Mouse (Mus musculus) monocyte, adult 5-6 weeks (primary cell): ENCODE data around the gene Ewsr1. TPM values are rescaled to one million over a fixed set of nuclear protein-coding genes. Genes with fewer than 3 reads are reported as not detected.

ENCODE experiments used
- ATAC-seq: fragments of 153-309, 156-312 bp; replicated peaks from 2 replicates; pipeline ENCODE4 v1.8.0; 2017; ENCODE audit warnings: mild to moderate bottlenecking; ENCODE audit not compliant: low TSS enrichment, insufficient number of reproducible peaks, severe bottlenecking, poor library complexity, low FRiP score
- total RNA-seq: library from RNA; stranded (forward); fragments of 200-1000, 200-491, 200-594 nt; gene quantifications from 3 replicates; pipeline ENCODE4 v1.2.3, GENCODE M21; 2017

Gene Ewsr1
- total RNA-seq, result 492 to 570 TPM (median 517 TPM) in 3 replicates

- peak; percentile 81 for ATAC-seq
Observed at GRCm38 (mm10) chr11:5098736-5099542, at the start of gene Ewsr1, which contains the start of gene Rhbdd3. Gene Ewsr1 (minus strand): TSS chr11:5099266. Gene Rhbdd3 (plus strand): TSS chr11:5098926.

DNA sequence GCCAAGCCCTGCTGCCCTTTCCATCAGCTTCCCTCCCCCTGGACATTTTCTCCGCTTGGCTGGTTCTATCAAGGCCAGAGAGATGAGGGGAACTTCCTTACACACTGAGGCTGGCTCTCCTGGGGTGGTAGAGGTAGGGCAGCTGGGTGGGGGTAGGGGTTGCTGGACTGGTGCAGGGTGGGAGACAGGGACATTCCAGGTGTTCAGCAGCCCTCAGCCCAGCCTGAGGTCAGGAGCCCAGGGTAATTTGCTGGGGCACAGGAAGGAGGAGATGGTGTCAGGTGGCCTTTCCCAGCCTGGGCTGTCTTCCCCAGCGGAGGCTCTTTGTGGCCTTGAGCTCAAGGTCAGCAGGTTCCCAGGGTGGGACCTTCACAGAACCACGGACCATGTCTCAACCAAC is 46.5 kb upstream of the Ewsr1 start:
- no peak for ATAC-seq

GRCm38 (mm10) chr11:5141965-5142364 is 42.9 kb upstream of the Ewsr1 start:
- no peak; the same call in 1 of the 2 replicates for ATAC-seq

DNA sequence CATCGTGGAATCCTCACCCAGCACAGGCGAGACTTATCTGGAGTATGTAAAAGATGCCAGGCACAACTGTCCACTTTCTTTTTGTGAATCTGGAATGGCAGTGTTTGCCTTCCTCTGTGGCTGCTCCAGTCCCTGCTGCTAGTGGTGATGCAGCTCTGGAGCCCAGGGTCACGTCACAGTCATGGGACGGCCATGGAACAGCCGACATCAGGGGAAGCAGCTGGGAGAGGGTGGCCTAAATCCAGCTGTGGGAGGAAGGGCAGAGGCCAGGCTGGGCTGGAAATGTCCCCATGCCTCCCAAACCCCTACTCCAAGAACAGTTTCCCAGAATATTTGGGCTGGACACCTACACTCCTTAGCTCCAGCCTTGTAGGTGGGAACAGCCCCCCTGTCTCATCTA is 42.2 kb upstream of the Ewsr1 start:
- no peak for ATAC-seq

GRCm38 (mm10) chr11:5140619-5141018 is 41.6 kb upstream of the Ewsr1 start:
- no peak for ATAC-seq

DNA sequence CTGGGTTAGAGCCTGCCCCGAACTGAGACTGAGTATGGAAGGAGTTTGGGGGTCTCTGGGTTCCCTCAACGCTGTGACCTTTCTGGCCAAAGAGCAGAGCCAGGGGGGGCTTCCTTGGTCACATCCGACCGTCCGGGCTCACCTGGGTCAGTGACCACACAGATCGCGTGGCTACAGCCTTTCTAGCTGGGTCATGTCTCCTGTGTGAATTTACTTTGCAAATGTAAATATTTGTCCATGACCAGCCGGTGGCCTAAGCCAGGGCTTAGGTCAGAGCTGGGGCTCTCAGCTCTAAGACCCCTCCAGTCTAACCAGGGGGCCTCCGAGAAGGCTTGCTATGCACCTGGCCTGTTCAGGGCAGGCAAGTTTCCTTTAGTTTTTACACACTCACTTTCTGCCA is 40.3 kb upstream of the Ewsr1 start:
- no peak for ATAC-seq

GRCm38 (mm10) chr11:5138642-5139041 is 39.6 kb upstream of the Ewsr1 start:
- ATAC-seq, result no peak

GRCm38 (mm10) chr11:5135914-5136313 is 36.8 kb upstream of the Ewsr1 start:
- no peak for ATAC-seq

- no peak for ATAC-seq
Observed at GRCm38 (mm10) chr11:5132751-5133150, 33.7 kb upstream of the Ewsr1 start.

- ATAC-seq, result peak; percentile 15
Observed at GRCm38 (mm10) chr11:5130111-5130665, 31.1 kb upstream of the Ewsr1 start.

GRCm38 (mm10) chr11:5129035-5129480 is 30.0 kb upstream of the Ewsr1 start:
- ATAC-seq, result no peak

DNA sequence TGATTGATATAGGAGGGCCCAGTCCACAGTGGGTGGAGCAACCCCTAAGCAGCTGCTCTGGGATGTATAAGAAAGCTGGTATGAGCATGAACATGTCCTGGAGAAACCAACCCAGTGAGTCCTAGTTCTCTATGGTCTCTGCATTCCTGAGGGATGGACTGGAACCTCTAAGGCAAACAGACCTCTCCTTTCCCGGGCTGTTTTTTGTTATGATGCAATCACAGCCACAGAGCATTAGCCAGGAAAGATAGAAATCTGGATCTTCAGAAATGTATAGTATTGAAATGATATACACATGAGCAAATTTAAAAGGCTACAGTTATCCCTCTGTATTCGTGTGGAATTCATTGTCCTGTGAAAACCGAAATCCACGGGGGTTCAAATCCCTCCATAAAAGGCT is 26.6 kb upstream of the Ewsr1 start:
- no peak for ATAC-seq

DNA sequence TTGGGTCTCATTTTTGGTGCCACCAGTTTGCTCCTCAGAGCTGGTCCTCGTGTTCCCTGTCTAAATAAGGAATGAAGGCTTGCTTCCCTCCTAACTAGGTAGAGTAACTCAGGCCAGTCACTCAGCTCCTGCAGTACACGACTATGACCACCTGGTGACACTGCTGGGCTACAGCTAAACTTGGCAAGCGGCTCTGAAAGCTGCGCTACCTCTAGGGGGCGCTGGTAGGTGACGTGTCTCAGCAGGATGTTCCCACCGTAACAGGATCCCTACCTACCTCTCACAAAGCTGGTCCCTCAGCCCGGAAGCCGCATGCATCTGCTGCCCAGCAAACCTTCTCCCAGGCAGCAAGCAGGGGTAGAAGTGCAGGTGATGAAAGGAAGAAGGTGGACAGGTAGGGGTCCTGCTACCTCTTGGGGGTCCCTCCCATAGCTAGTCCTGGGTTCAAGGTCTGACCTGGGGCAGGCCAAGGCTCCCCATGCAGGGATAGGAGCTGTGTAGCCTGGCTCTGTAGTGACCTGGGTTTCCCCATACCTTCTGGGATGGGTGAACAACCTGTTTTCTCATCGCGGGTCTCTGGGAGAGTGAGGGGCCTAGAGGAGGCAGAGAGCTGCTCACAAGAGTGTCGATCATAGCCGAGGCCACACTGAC is 16.0 kb upstream of the Ewsr1 start:
- ATAC-seq, result peak; percentile 96

DNA sequence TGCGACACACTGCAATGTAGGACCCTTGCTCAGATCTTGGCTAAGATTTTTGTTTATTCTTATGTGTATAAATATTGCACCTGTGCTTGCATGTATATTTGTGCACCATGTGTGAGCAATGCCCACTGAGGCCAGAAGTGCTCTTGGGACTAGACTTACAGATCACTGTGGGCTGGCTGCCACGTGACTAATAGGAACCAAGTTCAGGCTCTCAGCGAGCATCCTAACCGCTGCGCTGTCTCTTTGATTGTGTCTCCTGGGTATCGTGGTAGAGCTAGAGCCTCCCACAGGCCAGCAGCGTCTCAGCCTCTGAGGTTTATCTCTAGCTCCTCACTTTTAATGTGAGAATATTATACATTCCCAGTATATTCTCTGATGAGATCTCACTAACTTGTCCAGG is 14.6 kb upstream of the Ewsr1 start:
- no peak for ATAC-seq

GRCm38 (mm10) chr11:5109441-5109840 is 10.4 kb upstream of the Ewsr1 start:
- ATAC-seq, result no peak

- no peak for ATAC-seq
Observed at GRCm38 (mm10) chr11:5103986-5104509, 5.0 kb upstream of the Ewsr1 start.

DNA sequence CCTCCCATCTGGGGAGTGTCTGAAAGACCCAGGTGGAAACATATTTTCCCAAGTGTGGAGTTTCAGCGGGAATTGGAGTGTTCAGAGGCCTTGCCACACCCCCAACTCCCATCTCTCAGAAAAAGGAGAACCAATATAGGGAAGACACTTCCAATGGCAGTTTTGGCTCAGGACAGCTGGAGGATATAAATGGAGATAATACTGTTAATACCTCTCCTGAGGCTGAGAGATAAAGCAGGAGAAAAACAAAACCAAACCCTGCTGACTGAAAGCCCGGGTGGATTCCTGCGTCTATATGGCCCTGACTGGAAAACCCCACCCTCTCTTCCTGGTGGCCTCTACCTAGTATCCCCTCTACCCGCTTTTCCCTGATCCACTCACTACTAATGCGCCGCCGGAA is 3.3 kb upstream of the Ewsr1 start:
- ATAC-seq, result no peak

- ATAC-seq, result no peak
Observed at GRCm38 (mm10) chr11:5101641-5102040, 2.6 kb upstream of the Ewsr1 start.

GRCm38 (mm10) chr11:5100801-5101200 is 1.7 kb upstream of the Ewsr1 start:
- no peak for ATAC-seq

DNA sequence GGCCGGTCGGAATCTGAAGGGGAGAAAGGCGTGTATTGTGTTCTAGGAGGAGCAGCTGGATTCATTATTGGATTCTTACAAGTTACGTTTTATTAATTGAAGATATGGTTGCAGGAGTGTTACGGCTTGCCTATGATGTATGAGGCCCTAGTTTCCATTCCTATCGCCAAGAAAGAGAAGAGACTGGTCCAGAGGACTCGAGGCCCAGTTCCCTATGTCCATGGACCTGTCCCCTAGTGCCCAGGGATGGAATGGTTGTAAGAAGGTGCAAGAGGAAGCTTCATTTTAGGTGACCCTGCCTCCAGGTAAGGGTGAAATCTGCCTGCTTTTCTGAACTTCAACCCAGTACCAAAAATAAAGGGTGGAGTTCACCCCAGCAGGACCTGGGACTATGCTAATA is 1.2 kb upstream of the Ewsr1 start:
- ATAC-seq, result no peak
